Mouse (Mus musculus) left cerebral cortex, adult 8-10 months (tissue): ENCODE measurements around the gene Gm29609. TPM values are rescaled to one million over a fixed set of nuclear protein-coding genes. Genes with fewer than 3 reads are reported as not detected.
A peak's percentile ranks its signal among the peaks of the same experiment; 100 is the strongest.
"Not testable (repeated sequence)": the region's sequence is repeated elsewhere in the genome, so short reads cannot be mapped to it uniquely, and the experiment has no call there.

Experiments
- DNase-seq, 2 experiments: peaks; one replicate each; pipeline ENCODE4 v3.0.0; 2022; ENCODE audit warnings: low spot score in 2 of 2
- total RNA-seq, 4 experiments: library from RNA; stranded (reverse); gene quantifications; 2 replicates each; pipeline ENCODE4 v1.2.4; 2022

Gene Gm29609
- total RNA-seq, result 1 to 10 TPM; 1.8 to 6.0 (median 2.5) TPM

- DNase-seq, result peak; percentile 96 to 97
These were observed at the start of gene Gm29609, which contains the start of gene Gtf3c2 for GRCm38 (mm10) chr5:31179766-31180630. Gene Gm29609, minus strand, starts transcription at chr5:31179911. Gene Gtf3c2, minus strand, starts transcription at chr5:31180144.

GRCm38 (mm10) chr5:31226641-31227040 is 46.9 kb upstream of the Gm29609 start:
- no peak for DNase-seq

- no peak for DNase-seq
These were observed 43.0 kb upstream of the Gm29609 start for GRCm38 (mm10) chr5:31222696-31223095.

GRCm38 (mm10) chr5:31221304-31221945 is 41.7 kb upstream of the Gm29609 start:
- no peak for DNase-seq

GRCm38 (mm10) chr5:31220448-31221303 is 41.0 kb upstream of the Gm29609 start, which contains the start of gene Ppm1g:
Gene Ppm1g, minus strand, starts transcription at chr5:31220687.
- DNase-seq, result peak; percentile 88 to 93

- no peak for DNase-seq
These were observed 40.3 kb upstream of the Gm29609 start for GRCm38 (mm10) chr5:31219911-31220447.

GRCm38 (mm10) chr5:31219474-31219873 is 39.8 kb upstream of the Gm29609 start:
- DNase-seq, result no peak

GRCm38 (mm10) chr5:31219070-31219469 is 39.4 kb upstream of the Gm29609 start:
- no peak for DNase-seq

- DNase-seq, result no peak
These were observed 38.6 kb upstream of the Gm29609 start for GRCm38 (mm10) chr5:31218294-31218693.

- DNase-seq, result not testable (repeated sequence)
These were observed 36.8 kb upstream of the Gm29609 start for GRCm38 (mm10) chr5:31216554-31216953.

- no peak for DNase-seq
These were observed 24.7 kb upstream of the Gm29609 start for GRCm38 (mm10) chr5:31204421-31204820.

GRCm38 (mm10) chr5:31203866-31204265 is 24.2 kb upstream of the Gm29609 start:
- no peak for DNase-seq

- no peak for DNase-seq
These were observed 23.2 kb upstream of the Gm29609 start for GRCm38 (mm10) chr5:31202933-31203332.

GRCm38 (mm10) chr5:31201742-31202590 is 22.3 kb upstream of the Gm29609 start, which contains the start of gene Zfp513:
Gene Zfp513, minus strand, starts transcription at chr5:31202303.
- peak; percentile 89 to 99 for DNase-seq

- DNase-seq, result no peak
These were observed 21.5 kb upstream of the Gm29609 start for GRCm38 (mm10) chr5:31201042-31201741.

- no peak for DNase-seq
These were observed 20.6 kb upstream of the Gm29609 start for GRCm38 (mm10) chr5:31200327-31200768.

- no peak for DNase-seq
These were observed 20.2 kb upstream of the Gm29609 start for GRCm38 (mm10) chr5:31199893-31200292.

- DNase-seq, result no peak
These were observed 19.7 kb upstream of the Gm29609 start for GRCm38 (mm10) chr5:31199321-31199892.
